ENCODE assay signal across 13 mouse cellular contexts in genomic region chr15:3228185-3228584, GRCm38 (mm10). TPM values are rescaled to one million over a fixed set of nuclear protein-coding genes. Genes with fewer than 3 reads are reported as not detected.
DNase-seq lines count a peak whose midpoint lies in the region; ATAC-seq and TF ChIP-seq lines count a peak whose summit lies in the region.
"Had no signal": no experiment of that assay in that cellular context is flagged by ENCODE, and none has a peak within 500 bp of the region (broad histone marks: within the 10 kb centered on the region; RNA-seq: fewer than 3 reads in every experiment).

No protein-coding gene starts in this region.

- no peak for TF ChIP-seq EP300 in MEL (IDR thresholded peaks at IDR 0.05; ENCODE audit: low read depth in 1 of 2, low read length in 2 of 2)

- WGBS in lung, embryonic 14.5 days = 60% methylated on average over 2 of the region's 2 CpGs
- WGBS in hindbrain, embryonic 10.5 days = 77% methylated on average over 2 of the region's 2 CpGs

- no peaks in the 10 kb centered on the region for H3K27me3 ChIP-seq in MEL (ENCODE audit: control insufficient read depth in 1 of 2, insufficient read depth in 2 of 2, low read length in 2 of 2)
- H3K27me3 ChIP-seq in lung, embryonic 14.5 days (ENCODE audit: insufficient read depth, low read length) = no peaks in the 10 kb centered on the region
- no peaks in the 10 kb centered on the region for H3K27me3 ChIP-seq in hindbrain, embryonic 10.5 days (ENCODE audit: insufficient read depth, poor library complexity, severe bottlenecking)
- H3K27me3 ChIP-seq: embryonic facial prominence, embryonic 13.5 days; limb, embryonic 12.5 days had no signal

- H3K4me3 ChIP-seq in gastrocnemius, adult 2 months = peak overlapping the region; percentile 30
- H3K4me3 ChIP-seq in MEL (ENCODE audit: control insufficient read depth in 1 of 2, insufficient read depth in 1 of 2, low read depth in 2 of 2, low read length in 2 of 2) = peak overlapping the region in 1 of 2 experiments; percentile 11; a peak in 1 of 4 replicates
- H3K4me3 ChIP-seq in lung, embryonic 14.5 days (ENCODE audit: low read depth, low read length) = no peak overlapping the region
- H3K4me3 ChIP-seq in hindbrain, embryonic 10.5 days = no peak overlapping the region
- H3K4me3 ChIP-seq: embryonic facial prominence, embryonic 13.5 days; limb, embryonic 12.5 days had no signal

- no peak for TF ChIP-seq POLR2A in MEL (IDR thresholded peaks at IDR 0.05; ENCODE audit: control insufficient read depth in 1 of 2, insufficient read depth in 1 of 2, low read depth in 1 of 2, low read length in 2 of 2, poor library complexity in 1 of 2)

- TF ChIP-seq RAD21 in MEL (IDR thresholded peaks at IDR 0.05; ENCODE audit: low read depth, low read length) = no peak

- intact Hi-C loops in gastrocnemius, adult 2 months (cut with DNase I) = loop anchor here (5.0 kb wide), 1 partner anchor 44 kb away; no protein-coding TSS in a partner anchor
- intact Hi-C loops in gastrocnemius, postnatal 36 days (cut with DNase I) = loop anchor here (5.0 kb wide), 1 partner anchor 44 kb away; no protein-coding TSS in a partner anchor
- intact Hi-C loops in heart, postnatal 36 days (cut with DNase I) = loop anchor here (2.0 kb wide), 2 partner anchors 25 to 43 kb away; no protein-coding TSS in a partner anchor

- H3K9ac ChIP-seq in MEL (ENCODE audit: control insufficient read depth, low read depth, low read length, poor library complexity, severe bottlenecking) = no peak overlapping the region
- no peak overlapping the region for H3K9ac ChIP-seq in lung, embryonic 14.5 days
- H3K9ac ChIP-seq: embryonic facial prominence, embryonic 13.5 days; limb, embryonic 12.5 days had no signal

- peak; percentile 40 for DNase-seq in gastrocnemius, adult 2 months
- DNase-seq in gastrocnemius, postnatal 36 days = no peak
- peak; percentile 25 for DNase-seq in MEL (ENCODE audit: low read depth, low spot score)
- peak; percentile 18 to 45 for DNase-seq in heart, postnatal 36 days
- peak; percentile 34 for DNase-seq in lung, embryonic 14.5 days
- DNase-seq in spleen, postnatal 10 days (ENCODE audit: low spot score in 2 of 2) = no peak
- DNase-seq in layer of hippocampus, postnatal 14 days (ENCODE audit: low spot score in 2 of 2) = no peak
- no peak for DNase-seq in hindbrain, embryonic 10.5 days (ENCODE audit: low spot score)
- DNase-seq: B cell, adult 2 months; right cerebral cortex, postnatal 14 days had no signal

- no peak for TF ChIP-seq CTCF in gastrocnemius, adult 2 months (IDR thresholded peaks at IDR 0.05)
- TF ChIP-seq CTCF in MEL (IDR thresholded peaks at IDR 0.05 in 2 of 3, conservative IDR thresholded peaks at IDR 0.05 in 1 of 3; ENCODE audit: control insufficient read depth in 1 of 3, insufficient read depth in 1 of 3, low read depth in 2 of 3, low read length in 3 of 3, poor library complexity in 1 of 3, severe bottlenecking in 1 of 3) = no peak
- TF ChIP-seq CTCF in lung, embryonic 14.5 days (IDR thresholded peaks at IDR 0.05; ENCODE audit: low read depth) = no peak

- H3K4me1 ChIP-seq in MEL (ENCODE audit: control insufficient read depth in 1 of 2, insufficient read depth in 2 of 2, low read length in 2 of 2) = no peaks in the 10 kb centered on the region
- H3K4me1 ChIP-seq in lung, embryonic 14.5 days (ENCODE audit: insufficient read depth) = peaks cover 3% of the 10 kb centered on the region; the same call in 1 of the 2 replicates
- peaks cover 25% of the 10 kb centered on the region for H3K4me1 ChIP-seq in hindbrain, embryonic 10.5 days (replicated peaks)

- H3K79me2 ChIP-seq in MEL (ENCODE audit: control insufficient read depth, insufficient read depth, low read length, poor library complexity) = no peaks in the 10 kb centered on the region

- no peaks in the 10 kb centered on the region for H3K36me3 ChIP-seq in MEL (ENCODE audit: control insufficient read depth in 1 of 2, insufficient read depth in 2 of 2, low read length in 2 of 2)
- no peaks in the 10 kb centered on the region for H3K36me3 ChIP-seq in lung, embryonic 14.5 days (ENCODE audit: insufficient read depth)
- no peaks in the 10 kb centered on the region for H3K36me3 ChIP-seq in hindbrain, embryonic 10.5 days
- H3K36me3 ChIP-seq: embryonic facial prominence, embryonic 13.5 days; limb, embryonic 12.5 days had no signal

- peak overlapping the region; percentile 83 for H3K27ac ChIP-seq in gastrocnemius, adult 2 months
- H3K27ac ChIP-seq in MEL (ENCODE audit: control insufficient read depth, low read depth, low read length) = no peak overlapping the region
- H3K27ac ChIP-seq in lung, embryonic 14.5 days (ENCODE audit: low read depth) = no peak overlapping the region
- no peak overlapping the region for H3K27ac ChIP-seq in hindbrain, embryonic 10.5 days
- H3K27ac ChIP-seq: embryonic facial prominence, embryonic 13.5 days; hindbrain, postnatal 0 days; limb, embryonic 12.5 days had no signal

- no peaks in the 10 kb centered on the region for H3K9me3 ChIP-seq in MEL (replicated peaks; ENCODE audit: insufficient read depth, low read length)
- H3K9me3 ChIP-seq in lung, embryonic 14.5 days (ENCODE audit: low read depth, low read length) = no peaks in the 10 kb centered on the region
- no peaks in the 10 kb centered on the region for H3K9me3 ChIP-seq in hindbrain, embryonic 10.5 days
- H3K9me3 ChIP-seq: embryonic facial prominence, embryonic 13.5 days; limb, embryonic 12.5 days had no signal

- ATAC-seq in lung, embryonic 14.5 days (ENCODE audit: insufficient read depth) = no peak; the same call in 1 of the 2 replicates
- ATAC-seq: hindbrain, postnatal 0 days had no signal

- H3K4me2 ChIP-seq in lung, embryonic 14.5 days = no peak overlapping the region
- H3K4me2 ChIP-seq: embryonic facial prominence, embryonic 13.5 days; limb, embryonic 12.5 days had no signal

TF ChIP-seq in MEL, 35 proteins besides CTCF, POLR2A, EP300 and RAD21:
- TF ChIP-seq ZMIZ1 (IDR thresholded peaks at IDR 0.05; ENCODE audit: low read depth, low read length) (no peak), POLR2AphosphoS5 (IDR thresholded peaks at IDR 0.05; ENCODE audit: borderline replicate concordance, low read depth, low read length) (no peak), POLR2AphosphoS2 (IDR thresholded peaks at IDR 0.05; ENCODE audit: low read length) (no peak), CHD2 (IDR thresholded peaks at IDR 0.05; ENCODE audit: low read length) (no peak), ZC3H11A (IDR thresholded peaks at IDR 0.05; ENCODE audit: low read depth, low read length) (no peak), KAT2A (conservative IDR thresholded peaks at IDR 0.05; ENCODE audit: low read depth, low read length) (no peak), ETS1 (IDR thresholded peaks at IDR 0.05; ENCODE audit: low read depth, low read length) (no peak), MAFK (IDR thresholded peaks at IDR 0.05; ENCODE audit: borderline replicate concordance, low read depth, low read length) (no peak)
TF ChIP-seq in MEL: peak in this region for 0.

RNA-seq across cellular contexts. Expression of gene Selenop, which starts 40.2 kb away (rescaled TPM):
- total RNA-seq in gastrocnemius, adult 2 months (2021) = 100 to 1,000 TPM; 104 to 171 TPM
- total RNA-seq in gastrocnemius, postnatal 36 days (2021) = 100 to 1,000 TPM; 109 to 124 TPM
- total RNA-seq in MEL (2012; rRNA removed) = 0.42 and 0.50 TPM in 2 replicates
- not detected for polyA plus RNA-seq in MEL (2012; ENCODE audit: insufficient read depth in 1 of 2, insufficient read length in 2 of 2, low read depth in 1 of 2, low replicate concordance in 2 of 2, missing spikeins in 1 of 2)
- total RNA-seq in heart, postnatal 36 days (2021) = 100 to 1,000 TPM; 404 to 453 TPM
- 105 and 111 TPM in 2 replicates for polyA plus RNA-seq in lung, embryonic 14.5 days (2014; fragmentation: Nextera tagmentation; extraction: Ambion mirVana)
- 100 to 1,000 TPM; 337 to 401 TPM for total RNA-seq in layer of hippocampus, postnatal 14 days (2021)
- polyA plus RNA-seq in hindbrain, embryonic 10.5 days (2016; fragmentation: Nextera tagmentation; extraction: Ambion mirVana) = 70.6 and 75.1 TPM in 2 replicates

Comparison
In these comparisons a context has a peak if more than half of its experiments do, and no peak if none do; other contexts are left out.
1. DNase-seq: peak in gastrocnemius, adult 2 months (single experiment), MEL (single experiment), heart, postnatal 36 days (2 of 2) and lung, embryonic 14.5 days (single experiment); none in gastrocnemius, postnatal 36 days (0 of 2), spleen, postnatal 10 days (0 of 2), layer of hippocampus, postnatal 14 days (0 of 2) and hindbrain, embryonic 10.5 days (single experiment).
2. RNA of gene Selenop, which starts 40.2 kb away (total RNA-seq): 404 to 453 TPM in heart, postnatal 36 days, 337 to 401 TPM in layer of hippocampus, postnatal 14 days, 104 to 171 TPM in gastrocnemius, adult 2 months and 109 to 124 TPM in gastrocnemius, postnatal 36 days; 0.42 to 0.50 TPM in MEL; every median in the first group is over 10 times any median in the second.